Mouse (Mus musculus): ENCODE results near the gene Actn2.

The Actn2 gene

GRCm38 (mm10) chr13:12255911-12256705 lies 84.5 kb downstream of the Actn2 start:
- no peak for DNase-seq

- DNase-seq, result no peak
Measured at GRCm38 (mm10) chr13:12250496-12250895, 90.1 kb downstream of the Actn2 start.

- no peak for DNase-seq
Measured at GRCm38 (mm10) chr13:12249195-12249898, 91.2 kb downstream of the Actn2 start.

- DNase-seq, result no peak
Measured at GRCm38 (mm10) chr13:12245938-12246337, 94.6 kb downstream of the Actn2 start.

- DNase-seq, result no peak
Measured at GRCm38 (mm10) chr13:12243991-12244390, 96.6 kb downstream of the Actn2 start.

GRCm38 (mm10) chr13:12232141-12232540 lies 108.4 kb downstream of the Actn2 start:
- DNase-seq, result no peak

GRCm38 (mm10) chr13:12228248-12228647 lies 112.3 kb downstream of the Actn2 start:
- DNase-seq, result no peak

GRCm38 (mm10) chr13:12227606-12228005 lies 113.0 kb downstream of the Actn2 start:
- DNase-seq, result no peak
